Mouse (Mus musculus) olfactory bulb, adult 2 months (tissue): ENCODE data around the gene Ddx23. TPM values are rescaled to one million over a fixed set of nuclear protein-coding genes. Genes with fewer than 3 reads are reported as not detected.

ENCODE experiments used
- H3K27ac ChIP-seq: fragments of 200-500 bp; 2 replicates; pipeline ENCODE4 v1.5.1; 2012; ENCODE audit warnings: low read depth, low read length; ENCODE audit not compliant: insufficient read depth
- H3K4me1 ChIP-seq: fragments of 200-500 bp; 2 replicates; pipeline ENCODE4 v1.6.1; 2012; ENCODE audit warnings: low read length; ENCODE audit not compliant: control insufficient read depth, insufficient read depth
- H3K4me3 ChIP-seq: fragments of 200-500 bp; 2 replicates; pipeline ENCODE4 v1.5.1; 2012; ENCODE audit warnings: mild to moderate bottlenecking, low read depth, low read length, moderate library complexity; ENCODE audit not compliant: insufficient read depth
- CTCF ChIP-seq: fragments of 200-500 bp; IDR thresholded peaks from 2 replicates; pipeline ENCODE4 v1.5.1; 2012; ENCODE audit warnings: low read depth, mild to moderate bottlenecking, low read length, moderate library complexity; ENCODE audit not compliant: insufficient read depth
- POLR2A ChIP-seq: fragments of 200-500 bp; IDR thresholded peaks from 2 replicates; pipeline ENCODE4 v1.6.1; 2012; ENCODE audit warnings: mild to moderate bottlenecking, low read depth, low read length, moderate library complexity; ENCODE audit not compliant: insufficient read depth
- WGBS: fragments of 180-500 bp; shearing (Covaris S2); methylation state at CpG from one replicate; pipeline ENCODE4 v1.1.7; 2018; 5-methylcytosine and 5-hydroxymethylcytosine counted together
- polyA plus RNA-seq: library from polyadenylated mRNA; stranded (reverse); fragments of >200 nt; gene quantifications from 2 replicates; pipeline ENCODE4 v1.2.4, GENCODE M21; 2012; ENCODE audit warnings: low replicate concordance; ENCODE audit not compliant: missing spikeins, insufficient read depth, insufficient read length

Gene Ddx23
- not detected in 2 replicates for polyA plus RNA-seq

DNA sequence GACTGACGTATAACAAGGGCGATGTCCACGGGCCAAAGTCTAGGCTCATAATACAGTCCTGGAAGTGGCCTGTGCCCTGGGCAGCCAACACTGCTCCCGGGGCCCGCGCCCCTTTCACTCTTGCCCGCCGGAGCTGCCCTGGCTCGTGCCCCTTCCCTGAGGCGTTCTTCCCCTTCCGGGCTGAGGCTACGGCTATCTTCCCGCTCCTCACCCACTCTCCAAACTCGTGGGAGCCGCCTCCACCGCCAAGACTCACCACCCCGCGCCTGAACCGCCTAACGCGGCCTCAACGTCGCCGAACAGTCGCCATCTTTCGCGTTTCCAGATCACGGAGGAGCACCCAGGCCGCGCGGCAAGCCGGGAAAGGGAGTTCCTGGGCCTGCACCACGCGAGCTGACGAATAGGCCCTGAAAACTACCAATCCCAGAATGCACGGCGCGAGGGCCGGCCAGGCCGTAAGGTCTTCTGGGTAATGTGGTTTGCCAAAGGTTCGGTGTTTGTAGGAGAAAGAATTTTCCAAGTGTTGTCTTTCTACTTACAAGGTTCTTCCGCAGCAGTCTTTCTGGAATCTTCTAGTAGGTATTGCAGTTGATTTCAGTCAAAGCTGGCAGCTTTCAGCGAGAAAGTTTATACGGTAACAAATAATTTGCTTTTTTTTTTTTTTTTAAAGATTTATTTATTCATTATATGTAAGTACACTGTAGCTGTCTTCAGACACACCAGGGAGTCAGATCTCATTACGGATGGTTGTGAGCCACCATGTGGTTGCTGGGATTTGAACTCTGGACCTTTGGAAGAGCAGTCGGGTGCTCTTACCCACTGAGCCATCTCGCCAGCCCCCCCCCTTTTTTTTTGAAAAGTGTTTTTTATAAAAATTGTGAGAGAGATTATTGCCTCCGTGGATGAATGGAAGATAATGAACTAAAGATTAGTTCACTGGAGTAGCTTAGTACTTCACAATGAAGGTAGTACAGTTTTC, at the start of gene Ddx23:
Gene Ddx23 (minus strand): TSS at position 328 of the 979 bp plus-strand sequence.
- H3K27ac ChIP-seq = peak within 1 kb of the TSS; percentile 66
- TF ChIP-seq CTCF (no peak), POLR2A (peak; percentile 65; the same call in 1 of the 2 replicates)
- 3% methylated on average over 48 of the region's 48 CpGs for WGBS
- H3K4me3 ChIP-seq = peak within 1 kb of the TSS; percentile 77
- peaks cover 5% of the 10 kb centered on the region; the same call in 1 of the 2 replicates for H3K4me1 ChIP-seq

DNA sequence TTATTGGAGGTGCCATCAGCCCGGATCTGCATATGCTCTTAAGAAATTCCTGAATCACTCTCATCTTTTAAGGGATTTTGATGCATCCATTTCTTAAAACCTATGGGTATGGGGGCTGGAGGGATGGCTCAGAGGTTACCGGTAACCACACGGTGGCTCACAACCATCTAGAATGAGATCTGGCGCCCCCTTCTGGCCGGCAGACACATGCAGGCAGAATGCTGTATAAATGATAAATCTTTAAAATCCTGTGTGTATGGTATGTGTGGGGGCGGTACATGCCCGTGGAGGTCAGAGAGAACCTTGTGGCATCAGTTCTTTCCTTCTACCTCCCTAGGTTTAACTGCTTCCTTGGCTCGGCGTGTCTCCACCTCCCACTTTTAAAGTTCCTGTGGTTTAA, 47.7 kb upstream of the Ddx23 start:
- Histone ChIP-seq H3K4me3 (no peak overlapping the region), H3K27ac (no peak overlapping the region), H3K4me1 (peaks cover 4% of the 10 kb centered on the region)
- WGBS = 19% methylated on average over 9 of the region's 9 CpGs
- TF ChIP-seq POLR2A (no peak), CTCF (peak; percentile 51)

DNA sequence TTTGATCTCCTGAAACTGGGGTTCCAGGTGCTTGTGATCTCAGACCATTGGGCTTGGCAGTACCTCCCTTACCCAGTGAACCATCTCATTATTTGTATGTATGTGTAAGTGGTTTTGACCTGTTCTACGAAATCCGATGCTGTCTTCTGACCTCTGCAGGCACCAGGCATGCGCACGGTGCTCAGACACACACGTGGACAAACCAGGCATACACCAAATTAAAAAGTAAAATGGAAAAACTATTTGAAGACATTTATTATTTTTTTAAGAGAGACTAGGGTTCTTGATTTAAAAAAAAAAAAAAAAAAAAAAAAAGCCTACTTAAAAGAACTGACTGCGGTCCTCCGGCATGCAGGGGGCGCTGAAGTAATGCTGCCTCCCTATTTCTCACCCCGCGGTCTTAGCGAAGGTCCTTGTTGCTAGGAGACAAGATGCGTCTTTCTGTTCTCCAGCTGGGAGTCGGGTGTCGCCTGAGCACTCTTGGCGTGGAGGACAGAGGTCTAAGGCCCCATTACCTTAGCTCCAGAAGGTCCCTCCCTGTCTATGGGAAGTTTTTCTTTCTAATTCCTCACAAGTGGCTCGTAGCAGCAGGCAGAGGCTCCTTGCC, 45.2 kb upstream of the Ddx23 start, which contains the start of gene Ccdc65:
Gene Ccdc65 (plus strand): TSS at position 442 of the 607 bp plus-strand sequence.
- no peak within 1 kb of the TSS for H3K27ac ChIP-seq
- peak within 1 kb of the TSS; percentile 53 for H3K4me3 ChIP-seq
- peak; percentile 76 for TF ChIP-seq CTCF
- TF ChIP-seq POLR2A = 0 out of 2 replicates have a peak, but pooled peaks have one; percentile 24
- 18% methylated on average over 16 of the region's 16 CpGs for WGBS
- peaks cover 4% of the 10 kb centered on the region for H3K4me1 ChIP-seq

DNA sequence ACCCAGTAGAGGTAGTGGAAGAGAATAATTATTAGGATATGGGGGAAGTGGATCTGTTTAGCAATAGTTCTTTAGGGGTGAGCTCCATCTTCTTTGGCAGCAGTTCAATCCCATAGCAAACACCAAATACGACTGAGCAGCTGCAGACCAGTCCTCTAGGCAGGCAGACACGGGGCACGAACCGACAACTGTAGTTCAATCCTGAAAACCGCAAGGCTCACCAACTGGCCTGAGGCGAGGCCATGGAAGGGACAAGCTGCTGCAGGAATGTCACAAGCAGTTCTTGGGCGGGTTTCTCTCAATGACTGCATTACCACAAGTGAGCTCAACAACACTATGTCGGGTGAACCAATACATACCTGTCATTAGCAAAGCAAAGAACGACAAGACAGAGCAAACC, 41.6 kb upstream of the Ddx23 start:
- H3K27ac ChIP-seq = no peak overlapping the region
- H3K4me3 ChIP-seq = no peak overlapping the region
- H3K4me1 ChIP-seq = peaks cover 8% of the 10 kb centered on the region
- WGBS = 78% methylated on average over 9 of the region's 9 CpGs
- TF ChIP-seq CTCF = no peak
- no peak for TF ChIP-seq POLR2A

DNA sequence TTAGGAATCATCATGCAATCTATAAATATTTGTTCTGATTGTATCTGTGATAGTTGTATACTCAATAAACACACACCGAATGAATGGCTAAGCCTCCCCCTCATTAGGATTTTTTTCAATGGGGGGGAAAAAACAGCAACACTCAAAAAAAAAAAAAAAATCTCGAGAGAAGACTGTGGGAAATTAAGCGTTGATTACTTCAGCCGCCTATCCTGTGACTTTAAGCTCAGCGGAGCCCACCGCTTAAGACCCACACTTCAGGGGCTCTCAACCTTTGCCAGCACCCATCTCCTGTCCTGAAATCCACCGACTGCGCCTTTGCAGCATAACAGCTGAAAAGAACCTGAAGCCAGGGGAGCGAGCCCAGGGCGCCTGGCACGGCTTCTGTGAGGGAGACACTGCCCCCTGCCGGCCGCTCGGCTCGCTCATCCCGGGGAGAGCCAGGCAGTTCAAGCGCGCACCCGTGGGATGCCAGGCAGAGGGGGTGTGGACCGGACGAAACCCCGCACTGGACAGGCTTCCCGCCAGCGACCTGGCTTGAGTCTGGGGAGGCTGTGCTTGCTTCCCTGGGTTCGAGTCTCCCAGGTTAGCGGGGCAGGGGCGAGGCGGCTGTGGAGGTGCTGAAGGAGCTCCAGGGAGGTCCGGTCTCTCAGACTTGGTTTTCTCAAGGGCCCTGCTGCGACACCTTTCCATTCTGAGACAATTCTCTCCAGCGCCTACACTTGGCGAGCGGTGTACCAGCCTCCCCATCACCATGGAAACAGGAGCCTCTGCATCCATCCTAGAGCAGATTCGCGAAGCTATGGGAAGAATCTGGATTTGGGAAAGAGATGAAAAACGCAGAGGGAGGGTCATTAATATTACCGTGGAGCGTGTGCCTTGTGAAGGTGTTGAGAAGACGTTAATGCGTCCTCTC, 36.8 kb upstream of the Ddx23 start:
- Histone ChIP-seq H3K4me1 (peaks cover 6% of the 10 kb centered on the region), H3K27ac (peak overlapping the region; percentile 32; the same call in 1 of the 2 replicates), H3K4me3 (peak overlapping the region; percentile 59)
- WGBS = 1% methylated on average over 40 of the region's 40 CpGs
- TF ChIP-seq POLR2A = no peak
- TF ChIP-seq CTCF = peak; percentile 95

DNA sequence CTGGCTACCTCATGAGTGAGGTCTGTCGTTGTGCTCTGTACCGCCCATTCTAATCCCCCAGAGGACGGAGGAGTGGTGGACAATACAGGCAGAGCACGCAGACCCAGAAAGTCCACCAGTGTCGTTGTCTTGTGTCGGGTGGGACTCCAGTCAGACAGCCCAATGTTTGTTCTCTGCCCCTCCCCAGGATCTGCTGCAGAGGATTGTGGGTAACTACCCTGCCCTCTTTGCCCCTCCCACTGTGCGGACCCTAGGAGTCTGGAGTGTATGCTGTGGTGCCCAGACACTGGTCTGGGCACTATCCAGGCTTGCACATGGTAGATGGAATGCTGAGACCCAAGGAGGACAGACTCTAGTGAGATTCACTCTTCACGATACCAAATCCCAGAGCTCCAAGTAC, 33.5 kb upstream of the Ddx23 start:
- WGBS = 48% methylated on average over 8 of the region's 8 CpGs

DNA sequence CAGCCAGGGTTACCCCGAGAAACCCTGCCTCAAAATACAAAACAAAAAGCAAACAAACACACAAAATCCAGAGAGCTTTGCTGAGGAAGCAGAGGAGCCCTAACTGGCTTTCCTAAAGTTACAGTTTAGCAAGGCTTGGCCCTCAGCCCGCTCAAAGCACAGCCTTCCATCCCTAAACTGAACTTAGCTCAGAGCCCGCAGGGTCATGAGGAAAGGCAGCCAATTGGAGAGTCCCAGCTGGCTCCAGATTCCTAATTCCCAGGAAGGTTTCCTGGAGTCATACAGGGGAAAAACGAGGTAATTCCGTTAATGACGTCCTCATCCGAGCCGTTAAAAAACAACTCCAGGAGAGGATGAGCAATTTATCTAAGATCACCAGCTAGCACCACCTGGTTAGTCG, 33.0 kb upstream of the Ddx23 start:
- WGBS = 51% methylated on average over 9 of the region's 9 CpGs
- Histone ChIP-seq H3K4me3 (no peak overlapping the region), H3K4me1 (peaks cover 11% of the 10 kb centered on the region), H3K27ac (no peak overlapping the region)
- TF ChIP-seq POLR2A (no peak), CTCF (no peak)

More for the DNA sequence above, 33.5 kb upstream of the Ddx23 start:
- Histone ChIP-seq H3K4me3 (no peak overlapping the region), H3K27ac (no peak overlapping the region), H3K4me1 (peaks cover 11% of the 10 kb centered on the region)
- TF ChIP-seq CTCF (no peak), POLR2A (no peak)

DNA sequence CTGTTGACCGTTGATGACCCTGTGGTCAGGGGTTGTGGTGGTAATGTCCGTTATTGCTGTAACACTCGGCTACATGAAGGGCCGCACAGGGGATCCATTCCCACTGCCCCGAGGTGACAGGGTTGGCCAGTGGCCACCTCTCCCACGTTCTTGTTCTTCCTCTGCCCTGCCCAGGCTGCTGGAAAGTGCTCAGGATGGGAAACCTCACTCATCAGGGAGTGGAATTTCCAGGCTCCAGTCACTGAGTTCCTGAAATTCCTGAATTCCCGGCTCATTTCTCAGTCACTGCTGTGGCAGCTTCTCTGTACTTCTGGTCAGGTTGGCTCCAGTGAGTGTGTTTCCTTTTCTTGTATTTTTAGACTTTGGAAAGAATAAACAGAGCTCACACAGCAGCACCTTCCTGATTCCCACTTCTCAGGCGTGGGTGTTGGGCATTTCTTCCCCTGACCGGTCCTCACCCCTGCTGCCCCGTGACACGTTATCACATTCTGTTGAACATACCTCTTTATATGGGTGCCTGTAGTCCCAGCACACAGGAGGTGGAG, 29.5 kb upstream of the Ddx23 start:
- Histone ChIP-seq H3K4me3 (no peak overlapping the region), H3K27ac (no peak overlapping the region), H3K4me1 (peaks cover 5% of the 10 kb centered on the region)
- WGBS = 67% methylated on average over 11 of the region's 11 CpGs
- TF ChIP-seq POLR2A (no peak), CTCF (no peak)
